Mouse (Mus musculus) heart, adult 2 months (tissue): ENCODE results near the gene Ankrd53.

Experiments
- CTCF ChIP-seq: fragments of 200-600 bp; IDR thresholded peaks from 2 replicates; pipeline ENCODE4 v1.8.1; 2022; ENCODE audit warnings: antibody characterized with exemption, mild to moderate bottlenecking, moderate library complexity
- POLR2A ChIP-seq: fragments of 200-500 bp; IDR thresholded peaks from 2 replicates; pipeline ENCODE4 v1.6.1; 2011; ENCODE audit warnings: mild to moderate bottlenecking, low read depth, low read length, control low read depth; ENCODE audit not compliant: insufficient read depth

GRCm38 (mm10) chr6:83779026-83779425 lies 16.6 kb downstream of the Ankrd53 start:
- peak; percentile 80 for TF ChIP-seq CTCF
- no peak for TF ChIP-seq POLR2A
